Mouse (Mus musculus): ENCODE data around the gene Frmpd2.
A peak's percentile ranks its signal among the peaks of the same experiment; 100 is the strongest.

Frmpd2 gene

DNA sequence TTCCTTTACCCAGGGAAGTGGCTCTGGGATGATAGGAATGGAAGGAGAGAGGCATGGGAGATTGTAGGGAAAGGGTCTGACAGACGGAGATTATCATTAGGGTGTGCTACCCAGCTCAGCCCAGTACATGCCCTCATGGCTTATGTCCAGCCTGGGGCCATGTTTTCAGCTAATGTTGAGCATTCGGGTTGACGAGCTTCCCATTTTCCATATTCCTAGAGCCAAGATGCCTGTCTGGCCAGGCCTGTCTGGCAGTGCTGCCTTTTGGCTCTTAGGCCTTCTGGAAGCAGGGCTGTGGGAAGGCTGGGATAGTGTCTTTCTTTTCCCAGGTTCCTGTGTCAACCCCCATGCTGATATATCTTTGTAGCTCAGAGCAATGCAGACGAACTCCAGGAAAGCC is 35.2 kb downstream of the Frmpd2 start:
- no peak for DNase-seq (ENCODE audit: low spot score in 2 of 2)

- DNase-seq (ENCODE audit: low spot score in 2 of 2): no peak
These were observed 37.2 kb downstream of the Frmpd2 start for GRCm38 (mm10) chr14:33508660-33509059.

GRCm38 (mm10) chr14:33513877-33514276 is 42.4 kb downstream of the Frmpd2 start:
- DNase-seq (ENCODE audit: low spot score in 2 of 2): peak in 1 of 2 experiments; percentile 23

DNA sequence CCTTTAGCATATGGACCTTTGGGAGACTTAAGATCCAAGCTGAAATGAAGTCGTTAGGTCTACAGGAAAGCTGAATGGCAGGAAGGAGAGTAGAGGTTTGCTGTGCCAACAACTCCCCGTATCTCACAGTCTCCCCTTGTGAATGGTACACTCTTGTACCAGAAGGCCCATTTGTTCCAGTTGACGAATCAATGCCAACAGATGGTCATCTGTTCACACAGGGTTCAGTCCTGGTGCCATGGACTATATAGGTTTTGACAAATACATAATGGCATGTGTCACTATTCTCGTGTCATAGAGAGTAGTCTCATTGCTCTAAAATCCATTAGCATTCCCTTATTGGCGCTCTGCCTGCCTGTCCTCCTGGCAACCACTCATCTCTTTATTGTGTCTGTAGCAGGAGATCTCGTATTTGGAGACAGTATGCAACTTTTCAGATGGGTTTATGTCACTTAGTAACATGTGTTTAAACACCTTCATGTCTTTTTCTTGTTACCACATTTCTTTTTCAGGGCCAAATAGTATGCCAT is 43.3 kb downstream of the Frmpd2 start:
- DNase-seq (ENCODE audit: low spot score in 2 of 2): no peak

DNA sequence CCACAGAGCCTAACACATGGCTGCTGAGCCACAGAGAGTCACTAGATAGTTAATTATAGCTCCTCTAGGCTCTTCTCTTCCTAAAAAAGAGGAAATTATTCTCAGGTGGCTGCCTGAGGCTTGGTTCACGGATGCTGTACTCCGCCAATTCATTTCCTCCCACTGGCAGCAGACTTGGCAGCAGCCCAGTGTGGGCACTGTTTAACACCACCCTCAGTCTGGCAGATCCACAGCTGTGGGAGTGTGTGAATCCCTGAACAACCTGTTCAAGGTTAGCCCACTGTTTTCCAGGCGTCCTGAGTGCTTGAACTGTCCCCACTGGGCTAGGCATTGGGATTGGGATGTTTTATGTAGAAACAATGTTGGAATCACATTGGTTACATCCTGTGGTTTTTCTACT is 50.0 kb downstream of the Frmpd2 start:
- peak; percentile 84 to 90 for DNase-seq (ENCODE audit: low spot score in 2 of 2)

DNA sequence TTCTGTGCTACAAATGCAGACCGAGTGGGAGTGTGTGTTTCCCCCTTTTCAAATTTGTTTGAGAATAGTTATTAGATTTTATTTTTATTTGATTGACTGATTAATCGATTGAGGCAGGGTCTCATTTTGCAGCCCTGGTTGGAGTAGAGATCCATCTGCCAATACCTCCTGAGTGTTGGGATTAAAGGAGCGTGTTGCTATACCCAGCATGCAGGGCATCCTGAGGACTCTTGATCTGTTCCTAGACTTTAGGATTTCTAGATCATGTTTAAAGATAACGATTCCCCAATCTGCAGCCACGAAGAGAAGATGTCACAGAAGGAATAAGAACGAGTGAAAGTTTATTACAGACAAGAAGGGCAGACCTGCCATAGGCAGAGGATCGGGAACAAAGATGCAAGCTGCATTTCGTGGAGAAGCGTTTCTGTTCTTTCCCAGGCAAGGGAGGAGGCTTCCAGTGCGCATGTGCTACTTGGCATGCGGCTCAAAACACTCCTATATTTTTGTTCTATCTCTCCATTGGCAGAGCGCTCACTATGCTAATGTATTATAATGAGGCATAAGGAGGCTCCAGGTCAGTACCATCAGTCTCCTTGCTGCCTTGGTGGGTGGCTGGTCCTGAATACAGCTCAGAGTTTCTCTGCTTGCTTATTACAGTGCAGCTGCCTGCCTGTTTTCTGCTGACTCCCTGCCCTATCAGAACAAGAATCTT is 53.9 kb downstream of the Frmpd2 start:
- DNase-seq (ENCODE audit: low spot score in 2 of 2): peak; percentile 64 to 68

DNA sequence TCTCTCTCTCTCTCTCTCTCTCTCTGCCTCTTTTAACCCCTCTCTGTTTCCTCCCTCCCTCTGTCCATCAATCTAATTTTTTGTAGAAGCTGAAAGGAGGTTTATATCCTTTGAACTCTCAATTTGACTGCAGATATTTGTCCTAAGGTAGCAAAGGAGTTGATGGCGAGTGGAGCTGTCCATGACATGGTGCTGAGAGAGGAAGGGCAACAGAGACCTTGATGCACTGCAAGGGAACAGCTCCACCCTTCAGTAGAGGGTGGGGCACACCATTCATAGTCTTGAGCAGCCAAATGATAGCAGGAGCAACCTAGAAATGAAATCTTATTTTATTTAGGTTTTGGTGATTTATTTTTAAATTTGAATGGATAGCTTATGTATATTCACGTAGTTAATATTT is 55.1 kb downstream of the Frmpd2 start:
- DNase-seq (ENCODE audit: low spot score in 2 of 2): no peak

DNA sequence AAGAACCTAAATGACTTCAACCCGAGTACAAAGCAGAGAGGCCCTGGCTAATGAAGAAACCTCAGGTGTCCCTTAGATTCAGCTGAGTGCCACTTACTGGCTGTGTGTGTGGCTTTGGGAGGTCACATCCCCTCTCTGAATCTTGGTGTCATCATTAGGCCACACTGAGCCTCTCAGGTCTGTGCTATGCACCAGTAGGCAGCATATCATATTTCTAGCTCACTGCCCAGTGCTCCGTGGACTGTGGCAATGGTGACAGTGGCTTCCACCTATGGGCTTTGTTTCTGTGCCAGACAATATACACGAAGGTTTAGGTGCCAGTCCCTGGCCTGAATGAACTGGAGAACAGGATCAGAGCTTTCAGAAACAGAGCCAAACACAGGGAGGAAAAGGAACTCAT is 56.4 kb downstream of the Frmpd2 start:
- no peak for DNase-seq (ENCODE audit: low spot score in 2 of 2)

DNA sequence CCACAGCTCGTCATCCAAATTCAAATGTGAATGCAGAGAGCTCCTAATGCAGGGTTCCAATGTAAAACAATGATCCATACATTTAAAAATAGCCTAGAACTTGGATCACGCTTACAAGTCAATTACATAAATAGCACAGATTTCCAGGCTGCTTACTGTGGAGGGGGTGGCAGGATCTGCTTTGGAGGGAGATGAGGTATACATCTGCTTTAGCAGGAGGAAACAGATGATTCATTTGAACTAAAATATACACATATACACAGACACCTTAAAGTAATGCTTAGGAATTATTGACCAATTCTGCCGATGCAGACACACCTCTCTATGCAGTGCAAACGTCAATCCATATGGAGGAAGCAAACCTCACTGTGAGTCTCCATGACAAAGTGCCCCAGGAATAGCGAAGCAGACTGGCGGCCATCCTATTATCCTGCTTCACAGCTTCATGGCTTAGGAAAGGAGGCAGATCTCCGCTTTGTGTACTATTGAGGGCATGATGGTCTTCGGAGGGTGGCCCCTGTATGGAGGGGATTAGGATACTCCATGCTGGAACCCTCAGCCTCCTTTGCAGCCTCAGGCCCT is 59.9 kb downstream of the Frmpd2 start:
- peak; percentile 39 to 70 for DNase-seq (ENCODE audit: low spot score in 2 of 2)

DNA sequence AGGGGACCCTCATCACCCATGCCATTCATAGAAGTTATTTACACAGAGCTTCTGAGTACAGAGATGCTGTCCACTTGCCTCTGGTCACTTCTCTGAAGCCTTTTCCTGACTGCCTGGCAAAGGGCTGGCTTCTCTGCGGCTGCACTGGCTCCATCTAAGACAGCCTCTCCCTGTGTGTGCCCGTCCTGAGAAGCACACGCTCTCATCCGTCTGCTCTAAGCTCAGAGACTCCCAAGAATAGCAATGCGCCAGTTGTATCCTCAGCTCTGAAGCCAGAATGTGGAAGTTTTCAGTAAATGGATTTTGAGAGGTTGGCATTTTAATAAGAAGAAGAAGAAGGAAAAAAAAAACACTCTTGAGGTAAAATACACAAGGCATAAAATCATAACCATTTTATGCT is 61.3 kb downstream of the Frmpd2 start:
- peak; percentile 35 to 55 for DNase-seq (ENCODE audit: low spot score in 2 of 2)

DNA sequence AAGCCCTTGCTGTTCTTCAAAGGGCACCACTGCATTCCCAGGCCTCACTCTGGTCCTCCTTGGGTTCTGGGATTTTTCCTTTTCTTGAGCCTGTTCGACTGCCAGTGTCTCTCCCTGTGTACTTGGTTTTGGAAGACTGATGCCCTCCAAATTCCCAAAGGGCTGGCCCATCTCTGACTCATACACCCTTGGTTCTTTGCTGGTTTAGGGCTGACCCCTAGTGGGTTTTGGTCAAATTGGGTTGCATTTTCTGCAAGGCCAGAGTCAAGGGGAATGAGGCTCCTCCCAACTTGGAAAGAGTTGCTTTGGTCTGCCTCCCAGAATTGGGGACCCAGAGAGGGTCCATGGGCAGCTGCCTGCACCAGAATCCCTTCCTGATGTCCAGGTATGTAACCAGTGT is 62.0 kb downstream of the Frmpd2 start:
- no peak for DNase-seq (ENCODE audit: low spot score in 2 of 2)

- no peak for DNase-seq (ENCODE audit: low spot score in 2 of 2)
These were observed 63.8 kb downstream of the Frmpd2 start for GRCm38 (mm10) chr14:33535317-33535716.

DNA sequence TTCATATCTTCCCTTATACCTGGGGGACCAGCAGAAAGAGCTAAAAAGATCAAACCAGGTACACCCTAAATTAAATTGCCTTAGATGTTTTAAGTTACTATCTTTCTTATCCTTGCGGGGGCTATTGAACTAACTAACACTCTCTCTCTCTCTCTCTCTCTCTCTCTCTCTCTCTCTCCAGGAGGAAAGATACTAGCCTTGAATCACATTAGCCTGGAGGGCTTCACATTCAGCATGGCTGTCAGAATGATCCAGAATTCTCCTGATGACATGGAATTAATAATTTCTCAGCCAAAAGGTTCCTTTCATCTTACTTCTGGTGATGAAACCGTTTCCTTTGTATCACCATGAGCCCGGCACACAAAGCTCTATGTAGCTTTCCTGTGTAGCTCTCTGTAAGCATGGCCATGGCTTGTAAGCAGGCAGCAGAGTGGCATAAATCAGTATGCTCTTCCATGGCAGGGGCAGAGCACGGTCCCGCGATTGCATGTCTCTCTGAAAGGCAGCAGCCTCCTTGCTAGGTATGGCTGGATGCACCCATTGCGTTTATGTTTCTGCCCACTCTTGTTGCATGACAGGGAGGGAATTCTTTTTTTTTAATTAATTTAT is 68.2 kb downstream of the Frmpd2 start:
- DNase-seq (ENCODE audit: low spot score in 2 of 2): no peak

DNA sequence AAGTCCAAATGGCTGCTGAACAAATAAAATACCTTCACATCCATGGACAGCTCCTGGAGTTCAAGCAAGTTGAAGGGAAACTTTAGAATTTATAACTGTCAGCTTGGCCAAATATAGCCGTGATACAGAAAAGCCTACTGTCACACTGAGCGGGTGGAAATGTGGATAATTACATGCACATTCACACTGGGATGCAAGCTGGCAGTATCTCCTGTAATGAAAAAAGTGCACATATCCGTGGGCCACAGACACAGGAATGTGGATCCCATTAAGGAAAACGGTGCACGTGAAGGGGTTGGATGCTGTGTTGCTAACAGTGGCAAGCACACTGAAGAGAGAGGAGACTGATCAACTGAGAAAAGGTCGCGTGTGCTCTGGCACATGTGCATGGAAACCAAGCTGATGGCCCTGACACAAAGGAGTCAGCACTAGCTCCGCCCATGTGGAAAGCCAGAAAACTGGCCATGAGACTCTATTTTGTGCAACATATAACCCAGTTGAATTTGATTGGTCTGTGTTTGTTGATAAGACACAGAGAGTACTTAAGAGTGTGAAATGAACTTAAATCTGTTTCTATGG is 74.2 kb downstream of the Frmpd2 start:
- DNase-seq (ENCODE audit: low spot score in 2 of 2): peak; percentile 29 to 72

DNA sequence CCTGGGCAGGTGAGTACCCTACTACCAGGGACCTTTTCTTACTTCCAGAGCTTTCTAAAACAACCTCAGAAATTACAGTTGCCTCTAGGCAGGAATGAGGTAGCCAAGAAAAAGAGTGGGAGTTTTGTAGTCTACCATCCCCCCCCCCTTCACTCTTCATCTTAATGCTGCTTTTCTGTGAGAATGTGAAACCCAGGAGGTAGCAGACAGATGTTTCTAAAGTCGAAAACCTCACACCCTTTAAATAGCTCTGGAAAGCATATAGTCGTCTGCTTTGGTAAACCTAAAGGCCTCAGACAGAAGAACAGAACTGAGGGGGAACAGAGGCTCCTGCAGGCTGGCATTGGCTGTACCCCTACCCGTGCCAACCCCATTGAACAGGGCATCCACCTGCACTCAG is 77.2 kb downstream of the Frmpd2 start:
- no peak for DNase-seq (ENCODE audit: low spot score in 2 of 2)

GRCm38 (mm10) chr14:33549856-33550255 is 78.4 kb downstream of the Frmpd2 start:
- DNase-seq (ENCODE audit: low spot score in 2 of 2): no peak

GRCm38 (mm10) chr14:33570737-33571136 is 99.2 kb downstream of the Frmpd2 start:
- no peak for DNase-seq (ENCODE audit: low spot score in 2 of 2)

GRCm38 (mm10) chr14:33573643-33574042 is 102.1 kb downstream of the Frmpd2 start:
- no peak for DNase-seq (ENCODE audit: low spot score in 2 of 2)

- DNase-seq (ENCODE audit: low spot score in 2 of 2): peak in 1 of 2 experiments; percentile 61
These were observed 108.4 kb downstream of the Frmpd2 start for GRCm38 (mm10) chr14:33579771-33580484.

- DNase-seq (ENCODE audit: low spot score in 2 of 2): no peak
These were observed 117.5 kb downstream of the Frmpd2 start, which contains the start of gene Ptpn20 for GRCm38 (mm10) chr14:33588951-33589350. TSS of gene Ptpn20 (plus strand) at chr14:33589207.

DNA sequence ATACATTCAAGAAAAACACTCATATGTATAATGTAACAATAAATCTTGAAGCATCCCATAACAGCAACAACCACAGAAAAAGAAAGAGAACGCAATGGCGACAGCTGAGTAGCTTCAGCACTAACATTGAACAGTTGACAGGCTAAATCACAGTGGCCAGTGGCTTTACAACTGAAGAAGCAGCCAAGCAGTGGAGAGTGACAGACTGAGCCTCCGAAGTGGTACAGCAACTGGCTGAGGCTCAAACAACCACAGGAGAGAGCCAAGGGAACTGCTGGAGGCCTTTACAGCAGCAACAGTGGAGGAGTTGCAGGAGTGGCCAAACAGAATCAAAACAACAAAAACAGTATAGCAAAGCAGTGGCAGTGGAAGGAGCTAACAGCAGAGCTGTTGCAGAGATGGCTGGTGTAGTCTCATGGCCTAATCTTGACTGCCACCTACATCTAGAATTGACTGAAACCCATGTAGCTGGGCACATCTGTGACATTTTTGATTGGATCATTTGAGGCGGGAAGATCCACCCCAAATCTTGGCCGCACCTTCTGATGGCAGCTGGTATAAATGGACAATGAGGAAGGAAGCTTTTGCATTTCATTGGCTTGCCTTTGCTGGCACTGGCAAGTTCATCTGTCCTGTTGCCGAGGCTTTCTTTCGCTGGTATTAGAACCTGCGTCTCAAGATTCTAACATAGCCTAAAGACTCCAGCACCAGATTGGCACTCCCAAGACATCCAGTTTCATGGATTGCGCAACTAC is 127.1 kb downstream of the Frmpd2 start:
- no peak for DNase-seq (ENCODE audit: low spot score in 2 of 2)

All from frontal cortex, postnatal 36 days (tissue).